Mouse (Mus musculus) bone marrow, adult 2 months (tissue): ENCODE results near the gene Efcab12.

Experiments used
- CTCF ChIP-seq: fragments of 200-500 bp; IDR thresholded peaks from 2 replicates; pipeline ENCODE4 v1.5.1; 2011; ENCODE audit warnings: low read length, control low read depth; ENCODE audit not compliant: control insufficient read depth, insufficient read depth
- POLR2A ChIP-seq: fragments of 200-500 bp; IDR thresholded peaks from 2 replicates; pipeline ENCODE4 v1.6.1; 2011; ENCODE audit warnings: low read depth, mild to moderate bottlenecking, control low read depth, low read length, borderline replicate concordance; ENCODE audit not compliant: control insufficient read depth

GRCm38 (mm10) chr6:115818129-115818528 is 20.1 kb downstream of the Efcab12 start:
- no peak for TF ChIP-seq CTCF
- no peak for TF ChIP-seq POLR2A
